Mouse (Mus musculus): ENCODE data around the gene Sardh.

- no peak for TF ChIP-seq CTCF (IDR thresholded peaks at IDR 0.05; ENCODE audit: low read depth, low read length)
- TF ChIP-seq GATA2 (IDR thresholded peaks at IDR 0.05; ENCODE audit: borderline replicate concordance, low read depth, low read length): no peak
These were observed at the start of gene Sardh for GRCm38 (mm10) chr2:27248211-27248610.
